In genomic region chr2:116605869-116606268, GRCm38 (mm10) we compare ENCODE assay signal across 21 mouse cellular contexts.
"Had no signal": no experiment of that assay in that cellular context is flagged by ENCODE, and none has a peak within 500 bp of the region (broad histone marks: within the 10 kb centered on the region; RNA-seq: fewer than 3 reads in every experiment).

No protein-coding gene starts in this region.

- DNase-seq: kidney, adult 2 months; kidney, postnatal 25 days; layer of hippocampus, adult 9-11 months; liver, postnatal 0 days; lung, embryonic 14.5 days; right cerebral cortex, adult 18-20 months; right cerebral cortex, postnatal 14 days; right cerebral cortex, postnatal 4 days; thymus, adult 2 months; thymus, postnatal 14 days; thymus, postnatal 4 days had no signal

- H3K4me2 ChIP-seq: liver, embryonic 11.5 days; lung, embryonic 14.5 days; neural tube, embryonic 13.5 days had no signal

- H3K9me3 ChIP-seq: neural tube, embryonic 13.5 days had no signal

- H3K4me1 ChIP-seq: neural tube, embryonic 13.5 days had no signal

- H3K27ac ChIP-seq: kidney, postnatal 0 days; layer of hippocampus, adult 2 months; liver, embryonic 14.5 days; macrophage; neural tube, embryonic 13.5 days; stomach, postnatal 0 days had no signal

- H3K9ac ChIP-seq: liver, embryonic 14.5 days; liver, postnatal 0 days; lung, embryonic 14.5 days; neural tube, embryonic 13.5 days had no signal

- H3K4me3 ChIP-seq: layer of hippocampus, adult 2 months; myocyte; neural tube, embryonic 13.5 days had no signal

- H3K36me3 ChIP-seq: neural tube, embryonic 13.5 days had no signal

- H3K27me3 ChIP-seq: neural tube, embryonic 13.5 days had no signal

- ATAC-seq: liver, postnatal 0 days; lung, postnatal 0 days; midbrain, embryonic 16.5 days had no signal
